Mouse (Mus musculus) forebrain, embryonic 12.5 days (tissue): ENCODE data around the gene Pnkd. TPM values are rescaled to one million over a fixed set of nuclear protein-coding genes. Genes with fewer than 3 reads are reported as not detected.
A peak's percentile ranks its signal among the peaks of the same experiment; 100 is the strongest.

ENCODE experiments used
- ATAC-seq: fragments of 200-750 bp; cut with Nextera tagmentation; 2 replicates; pipeline ENCODE4 v1.8.0; 2017; ENCODE audit warnings: moderate TSS enrichment; ENCODE audit not compliant: low FRiP score
- H3K27ac ChIP-seq: fragments of 300-500 bp; sonication (generic); 2 replicates; pipeline ENCODE4 v1.5.1; 2016; ENCODE audit warnings: mild to moderate bottlenecking
- H3K27me3 ChIP-seq: fragments of 300-500 bp; sonication (generic); 2 replicates; pipeline ENCODE4 v1.6.1; 2016; ENCODE audit warnings: mild to moderate bottlenecking
- H3K36me3 ChIP-seq: fragments of 300-500 bp; sonication (generic); replicated peaks from 2 replicates; pipeline ENCODE4 v1.6.1; 2016; ENCODE audit warnings: mild to moderate bottlenecking
- H3K4me1 ChIP-seq: fragments of 300-500 bp; sonication (generic); 2 replicates; pipeline ENCODE4 v1.6.1; 2016
- H3K4me2 ChIP-seq: fragments of 300-500 bp; sonication (generic); 2 replicates; pipeline ENCODE4 v1.6.1; 2016; ENCODE audit warnings: mild to moderate bottlenecking, moderate library complexity
- H3K4me3 ChIP-seq: fragments of 300-500 bp; sonication (generic); replicated peaks from 2 replicates; pipeline ENCODE4 v1.5.1; 2016; ENCODE audit warnings: mild to moderate bottlenecking
- H3K9ac ChIP-seq: fragments of 300-500 bp; sonication (generic); 2 replicates; pipeline ENCODE4 v1.6.1; 2016; ENCODE audit warnings: mild to moderate bottlenecking
- H3K9me3 ChIP-seq: fragments of 300-500 bp; sonication (generic); 2 replicates; pipeline ENCODE4 v1.6.1; 2016
- WGBS: fragments of 180-500 bp; shearing (Covaris S2); methylation state at CpG from one replicate; pipeline ENCODE4 v1.1.7; 2016; 5-methylcytosine and 5-hydroxymethylcytosine counted together
- polyA plus RNA-seq: library from polyadenylated mRNA; unstranded; fragments of >200 nt; fragmentation: Nextera tagmentation; extraction: Ambion mirVana; gene quantifications from 2 replicates; pipeline ENCODE4 v1.2.1, GENCODE M21; 2016

Gene Pnkd
- polyA plus RNA-seq, 1 experiment from 2014 or later = 87.5 TPM

- WGBS = under 1% methylated on average over 56 of the region's 56 CpGs
- H3K27ac ChIP-seq = no peak overlapping the region
- H3K9ac ChIP-seq = peak overlapping the region; percentile 63
- peaks cover 18% of the 10 kb centered on the region for H3K27me3 ChIP-seq
- H3K4me2 ChIP-seq = peak overlapping the region; percentile 86
- peak; percentile 53 for ATAC-seq
- peak overlapping the region; percentile 53 for H3K4me3 ChIP-seq
- no peaks in the 10 kb centered on the region for H3K9me3 ChIP-seq
- peaks cover 12% of the 10 kb centered on the region for H3K4me1 ChIP-seq
- no peaks in the 10 kb centered on the region for H3K36me3 ChIP-seq
Measured at GRCm38 (mm10) chr1:74303509-74304338, 19.0 kb downstream of the Pnkd start.

- WGBS = 9% methylated on average over 12 of the region's 12 CpGs
- no peaks in the 10 kb centered on the region for H3K9me3 ChIP-seq
- H3K36me3 ChIP-seq = no peaks in the 10 kb centered on the region
- H3K9ac ChIP-seq = peak overlapping the region; percentile 63
- no peak for ATAC-seq
- H3K27me3 ChIP-seq = peaks cover 18% of the 10 kb centered on the region
- peak overlapping the region; percentile 86 for H3K4me2 ChIP-seq
- H3K4me1 ChIP-seq = peaks cover 12% of the 10 kb centered on the region
- peak overlapping the region; percentile 53 for H3K4me3 ChIP-seq
- H3K27ac ChIP-seq = no peak overlapping the region
Measured at GRCm38 (mm10) chr1:74304339-74304790, 19.6 kb downstream of the Pnkd start.

- Histone ChIP-seq H3K9me3 (no peaks in the 10 kb centered on the region), H3K27me3 (peaks cover 18% of the 10 kb centered on the region), H3K27ac (no peak overlapping the region), H3K4me1 (peaks cover 12% of the 10 kb centered on the region), H3K4me3 (no peak overlapping the region), H3K4me2 (no peak overlapping the region), H3K9ac (no peak overlapping the region), H3K36me3 (no peaks in the 10 kb centered on the region)
- ATAC-seq = no peak
- 83% methylated on average over 4 of the region's 4 CpGs for WGBS
Measured at GRCm38 (mm10) chr1:74304946-74305345, 20.2 kb downstream of the Pnkd start.

GRCm38 (mm10) chr1:74305522-74305921 lies 20.8 kb downstream of the Pnkd start, which contains the start of gene Tmbim1:
Gene Tmbim1, minus strand, starts transcription at chr1:74305622.
- H3K36me3 ChIP-seq = no peaks in the 10 kb centered on the region
- peak within 1 kb of the TSS; percentile 86 for H3K4me2 ChIP-seq
- peaks cover 12% of the 10 kb centered on the region for H3K4me1 ChIP-seq
- no peaks in the 10 kb centered on the region for H3K9me3 ChIP-seq
- no peak within 1 kb of the TSS for H3K27ac ChIP-seq
- no peak within 1 kb of the TSS for H3K4me3 ChIP-seq
- no peak for ATAC-seq
- WGBS = 93% methylated on average over 2 of the region's 2 CpGs
- no peak within 1 kb of the TSS for H3K9ac ChIP-seq
- peaks cover 18% of the 10 kb centered on the region for H3K27me3 ChIP-seq

GRCm38 (mm10) chr1:74307146-74307545 lies 22.4 kb downstream of the Pnkd start:
- no peak overlapping the region for H3K27ac ChIP-seq
- no peak overlapping the region for H3K9ac ChIP-seq
- peaks cover 18% of the 10 kb centered on the region for H3K27me3 ChIP-seq
- H3K4me1 ChIP-seq = peaks cover 12% of the 10 kb centered on the region
- WGBS = 100% methylated on average over 1 of the region's 1 CpGs
- no peak overlapping the region for H3K4me3 ChIP-seq
- H3K4me2 ChIP-seq = no peak overlapping the region
- ATAC-seq = no peak
- H3K9me3 ChIP-seq = no peaks in the 10 kb centered on the region
- H3K36me3 ChIP-seq = no peaks in the 10 kb centered on the region

GRCm38 (mm10) chr1:74308001-74308964 lies 23.6 kb downstream of the Pnkd start:
- H3K36me3 ChIP-seq = no peaks in the 10 kb centered on the region
- peaks cover 12% of the 10 kb centered on the region for H3K4me1 ChIP-seq
- H3K9ac ChIP-seq = no peak overlapping the region
- H3K4me3 ChIP-seq = no peak overlapping the region
- H3K27ac ChIP-seq = no peak overlapping the region
- ATAC-seq = no peak
- WGBS = 82% methylated on average over 10 of the region's 10 CpGs
- no peaks in the 10 kb centered on the region for H3K9me3 ChIP-seq
- no peak overlapping the region for H3K4me2 ChIP-seq
- H3K27me3 ChIP-seq = peaks cover 13% of the 10 kb centered on the region

- Histone ChIP-seq H3K4me3 (no peak overlapping the region), H3K4me2 (no peak overlapping the region), H3K27me3 (no peaks in the 10 kb centered on the region), H3K36me3 (no peaks in the 10 kb centered on the region), H3K27ac (no peak overlapping the region), H3K4me1 (no peaks in the 10 kb centered on the region), H3K9me3 (no peaks in the 10 kb centered on the region), H3K9ac (no peak overlapping the region)
- no peak for ATAC-seq
- WGBS = 71% methylated on average over 3 of the region's 3 CpGs
Measured at GRCm38 (mm10) chr1:74309767-74310166, 25.0 kb downstream of the Pnkd start.

GRCm38 (mm10) chr1:74313049-74313692 lies 28.4 kb downstream of the Pnkd start:
- Histone ChIP-seq H3K9me3 (no peaks in the 10 kb centered on the region), H3K27me3 (no peaks in the 10 kb centered on the region), H3K4me1 (no peaks in the 10 kb centered on the region), H3K36me3 (no peaks in the 10 kb centered on the region), H3K9ac (no peak overlapping the region), H3K4me3 (no peak overlapping the region), H3K4me2 (no peak overlapping the region), H3K27ac (no peak overlapping the region)
- 6% methylated on average over 3 of the region's 3 CpGs for WGBS
- ATAC-seq = 0 out of 2 replicates have a peak, but pooled peaks have one; percentile 53

GRCm38 (mm10) chr1:74314796-74315195 lies 30.1 kb downstream of the Pnkd start:
- no peak for ATAC-seq
- Histone ChIP-seq H3K36me3 (no peaks in the 10 kb centered on the region), H3K9ac (no peak overlapping the region), H3K4me1 (no peaks in the 10 kb centered on the region), H3K27me3 (no peaks in the 10 kb centered on the region), H3K27ac (no peak overlapping the region), H3K9me3 (no peaks in the 10 kb centered on the region), H3K4me3 (no peak overlapping the region), H3K4me2 (no peak overlapping the region)
- 90% methylated on average over 3 of the region's 3 CpGs for WGBS

GRCm38 (mm10) chr1:74316114-74316827 lies 31.5 kb downstream of the Pnkd start:
- H3K27ac ChIP-seq = no peak overlapping the region
- no peak overlapping the region for H3K4me3 ChIP-seq
- ATAC-seq = no peak
- no peaks in the 10 kb centered on the region for H3K36me3 ChIP-seq
- H3K9me3 ChIP-seq = no peaks in the 10 kb centered on the region
- WGBS = 83% methylated on average over 4 of the region's 4 CpGs
- H3K4me2 ChIP-seq = no peak overlapping the region
- H3K27me3 ChIP-seq = no peaks in the 10 kb centered on the region
- no peaks in the 10 kb centered on the region for H3K4me1 ChIP-seq
- H3K9ac ChIP-seq = no peak overlapping the region

GRCm38 (mm10) chr1:74318711-74319110 lies 34.0 kb downstream of the Pnkd start:
- 86% methylated on average over 3 of the region's 3 CpGs for WGBS
- Histone ChIP-seq H3K36me3 (no peaks in the 10 kb centered on the region), H3K9me3 (no peaks in the 10 kb centered on the region), H3K9ac (no peak overlapping the region), H3K27ac (no peak overlapping the region), H3K4me3 (no peak overlapping the region), H3K4me2 (no peak overlapping the region), H3K4me1 (no peaks in the 10 kb centered on the region), H3K27me3 (no peaks in the 10 kb centered on the region)
- no peak for ATAC-seq
